Mouse (Mus musculus): ENCODE results near the gene Sez6.

DNA sequence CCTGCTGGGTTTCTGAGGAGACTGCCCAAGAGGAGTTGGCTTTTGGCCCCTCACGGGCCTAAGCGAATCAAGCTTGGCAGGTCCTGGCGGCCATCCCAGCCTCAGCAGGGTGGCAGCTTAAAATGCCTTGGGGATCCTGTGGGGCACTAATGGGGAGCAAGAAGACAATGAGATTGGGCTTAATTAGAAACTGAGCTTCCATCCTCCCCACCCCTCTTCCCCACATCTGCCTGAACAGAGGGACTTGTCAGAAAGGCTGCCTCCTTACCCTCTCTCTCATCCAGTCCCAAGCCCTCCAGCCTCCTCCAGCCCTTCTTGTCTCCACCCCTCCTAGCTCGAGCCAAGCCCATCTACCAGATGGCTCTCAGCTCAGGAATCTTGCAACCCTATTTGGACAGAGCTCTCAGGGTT lies 3.5 kb downstream of the Sez6 start:
- TF ChIP-seq CTCF (conservative IDR thresholded peaks at IDR 0.05; ENCODE audit: low read length) (no peak), NANOG (IDR thresholded peaks at IDR 0.05; ENCODE audit: borderline replicate concordance, low read length) (no peak; the same call in 1 of the 2 replicates), POU5F1 (IDR thresholded peaks at IDR 0.05; ENCODE audit: borderline replicate concordance, low read length) (no peak)

Data from E14TG2a.4 (cell line).